Mouse (Mus musculus): ENCODE measurements around the gene Sh3bgrl3. TPM values are rescaled to one million over a fixed set of nuclear protein-coding genes. Genes with fewer than 3 reads are reported as not detected.
A peak's percentile ranks its signal among the peaks of the same experiment; 100 is the strongest.

Gene Sh3bgrl3
- total and polyA plus RNA-seq, 3 experiments: 122 to 414 TPM; not detected in 1

GRCm38 (mm10) chr4:134087412-134087811 lies 41.2 kb downstream of the Sh3bgrl3 start:
- H3K4me1 ChIP-seq (ENCODE audit: control insufficient read depth in 1 of 2, insufficient read depth in 2 of 2, low read length in 2 of 2): peaks cover 0 to 6% of the 10 kb centered on the region in 2 experiments; a peak in 1 of 4 replicates
- peak overlapping the region in 1 of 2 experiments; percentile 37; a peak in 2 of 4 replicates for H3K4me3 ChIP-seq (ENCODE audit: control insufficient read depth in 1 of 2, insufficient read depth in 1 of 2, low read depth in 2 of 2, low read length in 2 of 2)
- peak overlapping the region; percentile 50 for H3K9ac ChIP-seq (ENCODE audit: control insufficient read depth, low read depth, low read length, poor library complexity, severe bottlenecking)
- peak; percentile 67 for DNase-seq (ENCODE audit: low read depth, low spot score)
- TF ChIP-seq MYB (IDR thresholded peaks at IDR 0.05; ENCODE audit: low read depth, low read length) (no peak), E2F4 (IDR thresholded peaks at IDR 0.05; ENCODE audit: borderline replicate concordance, low read depth, low read length) (no peak), NRF1 (IDR thresholded peaks at IDR 0.05; ENCODE audit: insufficient read depth, low read depth, low read length, poor library complexity, severe bottlenecking) (no peak), JUND (IDR thresholded peaks at IDR 0.05; ENCODE audit: low read depth, low read length) (no peak), GABPA (IDR thresholded peaks at IDR 0.05; ENCODE audit: low read depth, low read length) (no peak), MAFK (IDR thresholded peaks at IDR 0.05; ENCODE audit: borderline replicate concordance, low read depth, low read length) (no peak), HCFC1 (IDR thresholded peaks at IDR 0.05; ENCODE audit: low read depth, low read length) (peak; percentile 49; the same call in 1 of the 2 replicates), UBTF (IDR thresholded peaks at IDR 0.05; ENCODE audit: borderline replicate concordance, insufficient read depth, low read depth, low read length) (no peak), CTCF (IDR thresholded peaks at IDR 0.05 in 2 of 3, conservative IDR thresholded peaks at IDR 0.05 in 1 of 3; ENCODE audit: control insufficient read depth in 1 of 3, insufficient read depth in 1 of 3, low read depth in 2 of 3, low read length in 3 of 3, poor library complexity in 1 of 3, severe bottlenecking in 1 of 3) (peak; percentile 72 to 85 (median 75); a peak in 5 of 6 replicates), MYC (IDR thresholded peaks at IDR 0.05; ENCODE audit: low read depth, low read length) (no peak), ZNF384 (IDR thresholded peaks at IDR 0.05; ENCODE audit: low read depth, low read length) (no peak), ZKSCAN1 (IDR thresholded peaks at IDR 0.05; ENCODE audit: low read depth, low read length) (no peak), POLR2AphosphoS2 (IDR thresholded peaks at IDR 0.05; ENCODE audit: low read length) (no peak), TAL1 (IDR thresholded peaks at IDR 0.05; ENCODE audit: low read length) (no peak), MEF2A (IDR thresholded peaks at IDR 0.05; ENCODE audit: extremely low read depth, insufficient replicate concordance, low read depth, low read length, poor library complexity, severe bottlenecking) (no peak), MAZ (IDR thresholded peaks at IDR 0.05; ENCODE audit: low read depth, low read length) (no peak), TCF12 (IDR thresholded peaks at IDR 0.05; ENCODE audit: low read depth, low read length) (no peak), RAD21 (IDR thresholded peaks at IDR 0.05; ENCODE audit: low read depth, low read length) (peak; percentile 55), ZC3H11A (IDR thresholded peaks at IDR 0.05; ENCODE audit: low read depth, low read length) (no peak; the same call in 1 of the 2 replicates), SIN3A (IDR thresholded peaks at IDR 0.05; ENCODE audit: low read length) (no peak), NELFE (IDR thresholded peaks at IDR 0.05; ENCODE audit: low read depth, low read length) (no peak), EP300 (IDR thresholded peaks at IDR 0.05; ENCODE audit: low read depth in 1 of 2, low read length in 2 of 2) (no peak), ZMIZ1 (IDR thresholded peaks at IDR 0.05; ENCODE audit: low read depth, low read length) (no peak), CHD2 (IDR thresholded peaks at IDR 0.05; ENCODE audit: low read length) (no peak), MXI1 (IDR thresholded peaks at IDR 0.05; ENCODE audit: low read depth, low read length) (no peak), ELF1 (IDR thresholded peaks at IDR 0.05; ENCODE audit: low read depth, low read length) (no peak), TBP (IDR thresholded peaks at IDR 0.05; ENCODE audit: low read depth, low read length) (no peak), SMC3 (IDR thresholded peaks at IDR 0.05; ENCODE audit: low read depth, low read length) (peak; percentile 72), CHD1 (IDR thresholded peaks at IDR 0.05; ENCODE audit: low read depth, low read length) (no peak), BHLHE40 (IDR thresholded peaks at IDR 0.05; ENCODE audit: borderline replicate concordance, low read depth, low read length) (no peak), POLR2AphosphoS5 (IDR thresholded peaks at IDR 0.05; ENCODE audit: borderline replicate concordance, low read depth, low read length) (no peak), POLR2A (IDR thresholded peaks at IDR 0.05; ENCODE audit: control insufficient read depth in 1 of 2, insufficient read depth in 1 of 2, low read depth in 1 of 2, low read length in 2 of 2, poor library complexity in 1 of 2) (peak in 1 of 2 experiments; percentile 31; a peak in 1 of 4 replicates)
- no peaks in the 10 kb centered on the region for H3K79me2 ChIP-seq (ENCODE audit: control insufficient read depth, insufficient read depth, low read length, poor library complexity)
- no peaks in the 10 kb centered on the region for H3K9me3 ChIP-seq (replicated peaks; ENCODE audit: insufficient read depth, low read length)
- no peaks in the 10 kb centered on the region for H3K27me3 ChIP-seq (ENCODE audit: control insufficient read depth in 1 of 2, insufficient read depth in 2 of 2, low read length in 2 of 2)
- H3K27ac ChIP-seq (ENCODE audit: control insufficient read depth, low read depth, low read length): no peak overlapping the region
- 0 out of 4 replicates have a peak, but pooled peaks cover 0 to under 1% of the 10 kb centered on the region in 2 experiments for H3K36me3 ChIP-seq (ENCODE audit: control insufficient read depth in 1 of 2, insufficient read depth in 2 of 2, low read length in 2 of 2)

Data from MEL (cell line).